Mouse (Mus musculus): ENCODE results near the gene Parvb.

GRCm38 (mm10) chr15:84216026-84216425 lies 15.8 kb upstream of the Parvb start:
- TF ChIP-seq POLR2A (IDR thresholded peaks at IDR 0.05; ENCODE audit: insufficient read depth, low read length) (no peak), CTCF (IDR thresholded peaks at IDR 0.05; ENCODE audit: low read depth, low read length) (no peak), EP300 (IDR thresholded peaks at IDR 0.05; ENCODE audit: insufficient read depth, low read depth, low read length) (no peak)
